Mouse (Mus musculus) mature B cell (primary cell): ENCODE results near the gene Kdelc2.

Source experiments
- in situ Hi-C: fragments of 300-500 bp; cut with MboI; formaldehyde crosslinking; loops from 2 replicates; pipeline ENCODE4 v1.14.3; 2019

Gene Kdelc2

GRCm38 (mm10) chr9:53383951-53384866 lies at the start of gene Kdelc2:
Gene Kdelc2 (plus strand): TSS chr9:53384025.
- in situ Hi-C loops, result no loop called here

GRCm38 (mm10) chr9:53335131-53335530 lies 48.7 kb upstream of the Kdelc2 start:
- in situ Hi-C loops, result no loop called here

- in situ Hi-C loops, result no loop called here
Observed at GRCm38 (mm10) chr9:53339603-53340002, 44.2 kb upstream of the Kdelc2 start.

GRCm38 (mm10) chr9:53340328-53340916 lies 43.4 kb upstream of the Kdelc2 start:
- in situ Hi-C loops, result no loop called here

- in situ Hi-C loops, result no loop called here
Observed at GRCm38 (mm10) chr9:53340969-53341368, 42.9 kb upstream of the Kdelc2 start.

- in situ Hi-C loops, result no loop called here
Observed at GRCm38 (mm10) chr9:53341981-53342380, 41.8 kb upstream of the Kdelc2 start.

GRCm38 (mm10) chr9:53344646-53345432 lies 39.0 kb upstream of the Kdelc2 start:
- in situ Hi-C loops, result no loop called here

GRCm38 (mm10) chr9:53345728-53346127 lies 38.1 kb upstream of the Kdelc2 start:
- in situ Hi-C loops, result no loop called here

GRCm38 (mm10) chr9:53346402-53346801 lies 37.4 kb upstream of the Kdelc2 start:
- in situ Hi-C loops, result no loop called here

- in situ Hi-C loops, result no loop called here
Observed at GRCm38 (mm10) chr9:53349211-53349610, 34.6 kb upstream of the Kdelc2 start.

- in situ Hi-C loops, result no loop called here
Observed at GRCm38 (mm10) chr9:53350331-53350730, 33.5 kb upstream of the Kdelc2 start.

GRCm38 (mm10) chr9:53351899-53352298 lies 31.9 kb upstream of the Kdelc2 start:
- in situ Hi-C loops, result no loop called here

- in situ Hi-C loops, result no loop called here
Observed at GRCm38 (mm10) chr9:53353161-53353560, 30.7 kb upstream of the Kdelc2 start.

GRCm38 (mm10) chr9:53356219-53357155 lies 27.3 kb upstream of the Kdelc2 start:
- in situ Hi-C loops, result no loop called here

- in situ Hi-C loops, result no loop called here
Observed at GRCm38 (mm10) chr9:53371339-53371738, 12.5 kb upstream of the Kdelc2 start.

- in situ Hi-C loops, result no loop called here
Observed at GRCm38 (mm10) chr9:53375907-53376306, 7.9 kb upstream of the Kdelc2 start.

GRCm38 (mm10) chr9:53376820-53377219 lies 7.0 kb upstream of the Kdelc2 start:
- in situ Hi-C loops, result no loop called here

- in situ Hi-C loops, result no loop called here
Observed at GRCm38 (mm10) chr9:53377597-53377996, 6.2 kb upstream of the Kdelc2 start.

- in situ Hi-C loops, result no loop called here
Observed at GRCm38 (mm10) chr9:53378171-53378570, 5.7 kb upstream of the Kdelc2 start.

GRCm38 (mm10) chr9:53380595-53380994 lies 3.2 kb upstream of the Kdelc2 start:
- in situ Hi-C loops, result no loop called here

- in situ Hi-C loops, result no loop called here
Observed at GRCm38 (mm10) chr9:53381113-53381615, 2.7 kb upstream of the Kdelc2 start.
